Mouse (Mus musculus): ENCODE results near the gene Nsmce3.

The Nsmce3 gene

DNA sequence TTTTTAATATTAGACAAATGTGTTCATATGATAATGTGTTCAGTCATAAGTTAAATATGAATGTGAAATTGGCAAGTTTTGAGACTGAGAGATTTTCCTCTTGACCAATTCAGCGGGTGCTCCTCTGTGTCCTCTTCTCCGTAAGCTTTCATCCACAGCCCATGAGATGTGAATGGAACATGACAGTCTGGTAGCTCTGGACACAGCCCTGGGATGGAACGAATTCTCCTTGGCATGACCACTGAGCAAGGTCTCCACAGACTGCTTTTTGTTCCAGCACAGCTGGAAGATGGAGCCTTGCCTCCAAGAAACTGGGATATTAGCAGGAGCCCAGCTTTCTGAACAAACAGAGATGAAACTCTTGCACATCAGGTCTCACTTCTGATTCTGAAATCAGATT lies 9.8 kb downstream of the Nsmce3 start:
- no peak for DNase-seq (ENCODE audit: low read depth, low spot score)

DNA sequence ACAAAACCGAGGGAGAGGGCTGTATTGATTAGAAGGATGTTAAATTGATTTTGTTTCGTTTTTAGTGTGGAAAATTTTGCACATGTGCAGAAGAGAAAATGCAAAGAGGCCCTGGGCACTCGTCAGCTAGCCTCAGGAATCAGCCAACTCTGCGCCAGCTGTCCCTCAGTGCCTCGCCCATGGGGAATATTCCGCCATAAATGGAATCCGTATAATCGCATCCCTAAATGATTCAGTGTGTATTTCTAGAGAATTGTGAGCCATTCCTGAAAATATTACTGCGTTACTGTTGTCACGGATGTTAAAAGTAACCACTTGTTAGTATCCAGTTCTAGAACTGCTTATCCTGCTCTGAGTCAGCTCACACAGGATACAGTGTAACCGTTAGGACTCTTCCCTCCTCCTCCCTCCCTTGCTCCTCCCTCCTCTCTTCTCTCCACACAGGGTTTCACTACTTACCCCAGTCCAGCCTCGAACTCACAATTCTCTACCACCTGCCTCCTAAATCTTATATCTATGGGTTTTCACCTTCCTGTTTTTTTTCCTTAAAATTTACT lies 16.2 kb downstream of the Nsmce3 start:
- no peak for DNase-seq (ENCODE audit: low read depth, low spot score)

DNA sequence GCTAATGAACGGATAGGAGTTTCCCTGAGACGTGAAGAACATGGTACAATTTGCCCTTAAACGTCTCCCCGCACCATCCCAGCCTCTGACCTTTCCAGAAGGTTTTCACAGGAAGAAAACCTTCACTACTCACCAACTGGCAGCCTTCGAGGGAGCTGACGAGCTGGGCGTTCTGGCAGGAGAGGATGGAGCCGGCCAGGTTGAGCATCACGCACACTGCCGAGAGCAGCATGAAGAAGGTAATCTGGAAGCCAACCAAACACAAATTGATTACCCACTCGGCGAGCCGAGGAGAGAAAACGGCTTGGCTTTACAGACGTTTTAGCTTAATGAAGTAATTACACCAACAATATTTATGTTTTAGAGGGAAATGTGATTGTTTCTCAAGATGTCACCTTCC lies 16.8 kb downstream of the Nsmce3 start:
- no peak for DNase-seq (ENCODE audit: low read depth, low spot score)

DNA sequence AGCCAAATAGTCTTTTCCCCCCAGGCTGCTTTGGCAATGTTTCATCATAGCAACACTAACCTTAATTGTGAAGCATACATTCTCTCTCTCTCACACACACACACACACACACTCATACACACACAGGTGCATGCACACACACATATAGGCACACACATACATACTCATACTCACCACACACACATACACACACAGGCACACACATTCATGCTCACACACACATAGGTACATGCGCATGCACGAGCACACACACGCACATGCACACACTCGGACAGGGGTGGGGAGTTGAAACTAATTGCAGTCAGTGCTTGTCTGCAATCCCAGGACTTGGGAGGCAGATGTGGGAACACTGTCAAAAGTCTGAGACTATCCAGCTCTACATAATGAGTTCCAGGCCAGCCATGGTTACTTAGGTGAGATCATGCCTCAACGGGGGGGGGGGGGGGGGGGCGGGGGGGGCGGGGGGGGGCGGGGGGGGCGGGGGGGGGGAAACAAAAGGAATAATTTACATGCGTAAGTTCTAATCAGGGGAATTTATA lies 17.3 kb downstream of the Nsmce3 start:
- DNase-seq (ENCODE audit: low read depth, low spot score), result no peak

DNA sequence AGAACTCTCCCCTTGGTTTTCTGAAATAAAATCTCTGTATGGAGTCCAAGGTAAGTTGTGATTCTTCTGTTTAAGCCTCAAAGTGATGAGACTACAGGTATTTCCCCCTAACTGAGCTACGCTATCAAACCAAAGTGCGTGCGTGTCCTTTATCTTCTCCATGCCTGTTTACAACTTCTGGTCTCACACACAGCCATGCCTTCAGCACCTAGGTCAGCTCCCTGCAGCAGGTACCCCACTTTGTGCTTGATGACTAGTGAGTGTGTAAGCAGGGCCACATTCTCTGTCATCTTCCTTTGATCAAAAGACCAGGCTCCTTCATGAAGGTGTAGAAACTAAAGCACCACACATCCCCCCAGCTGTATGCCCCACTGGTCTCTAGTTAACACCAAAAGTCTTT lies 22.0 kb downstream of the Nsmce3 start:
- no peak for DNase-seq (ENCODE audit: low read depth, low spot score)

DNA sequence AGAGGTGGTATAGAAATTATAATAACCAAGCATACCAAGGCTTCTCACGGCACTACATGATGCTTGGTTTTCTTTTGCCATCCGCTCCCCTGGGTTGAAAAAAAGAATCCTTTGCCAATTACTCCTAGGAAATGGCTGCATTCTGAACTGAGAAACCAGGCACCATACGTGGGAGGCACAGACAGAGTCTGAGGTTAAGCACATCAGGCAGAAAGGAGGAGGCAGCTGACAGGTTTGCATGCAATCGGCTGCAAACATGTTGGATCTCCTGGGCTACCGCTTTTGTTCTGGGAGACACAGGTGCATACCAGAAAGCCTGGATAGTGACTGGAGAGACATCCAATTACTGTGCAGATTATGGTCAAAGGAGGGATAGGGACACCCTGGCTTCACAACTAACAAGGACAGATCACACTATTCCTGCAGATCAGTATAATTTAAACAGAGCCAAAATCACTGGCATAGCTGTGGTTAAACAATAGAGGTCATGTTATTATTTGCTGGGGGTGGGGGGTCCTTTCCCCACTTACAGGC lies 25.4 kb downstream of the Nsmce3 start:
- no peak for DNase-seq (ENCODE audit: low read depth, low spot score)

DNA sequence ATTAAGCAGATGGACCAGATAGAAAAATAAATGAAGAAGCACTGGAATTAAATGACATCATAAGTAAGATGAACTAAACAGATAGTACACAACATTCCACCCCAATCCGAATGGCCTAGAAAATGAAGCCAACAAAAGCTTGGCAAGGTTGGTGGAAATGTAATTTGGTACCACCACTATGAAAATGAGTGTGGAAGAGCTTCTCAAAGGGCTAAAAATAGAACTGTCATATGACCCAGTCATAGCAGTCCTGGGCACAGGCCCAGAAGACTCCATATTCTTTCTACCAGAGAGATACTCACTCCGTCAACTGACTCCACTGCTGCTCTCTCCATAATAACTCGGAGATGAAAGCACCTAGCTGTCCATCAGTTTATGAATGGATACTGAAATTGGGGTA lies 26.7 kb downstream of the Nsmce3 start:
- no peak for DNase-seq (ENCODE audit: low read depth, low spot score)

DNA sequence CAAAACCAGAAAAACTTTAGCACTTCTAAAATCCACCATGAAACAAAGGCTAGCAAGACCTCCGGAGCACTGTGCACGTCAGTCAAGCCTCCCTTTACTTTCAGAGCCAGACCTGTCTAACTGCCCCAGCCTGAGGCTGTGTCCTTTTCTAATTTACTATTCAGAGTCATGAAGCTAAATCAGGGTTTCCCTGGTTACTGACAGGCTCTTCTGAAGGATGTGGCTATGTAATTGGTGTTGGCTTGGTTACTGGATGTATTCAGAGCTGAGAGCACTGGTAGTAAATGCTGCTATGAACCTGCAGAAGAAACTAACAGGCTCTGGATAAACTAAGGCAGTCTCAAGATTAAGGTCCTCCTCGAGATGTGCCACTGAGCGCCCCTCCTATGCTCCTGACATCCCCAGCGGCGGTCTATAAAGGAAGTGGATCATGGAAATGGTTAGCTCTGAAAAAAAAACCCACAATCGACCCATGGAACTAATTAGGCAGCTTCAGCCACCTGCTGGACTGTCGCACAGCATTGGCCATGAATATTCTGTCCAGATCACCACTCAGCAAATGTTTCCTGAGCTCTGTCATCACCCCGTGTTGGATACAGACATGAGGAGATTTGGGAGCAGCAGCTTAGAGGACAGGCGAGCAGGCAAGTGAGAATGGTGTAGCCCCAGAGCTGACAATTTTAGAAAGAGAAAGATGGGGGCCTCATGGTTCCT lies 31.7 kb downstream of the Nsmce3 start:
- no peak for DNase-seq (ENCODE audit: low read depth, low spot score)

DNA sequence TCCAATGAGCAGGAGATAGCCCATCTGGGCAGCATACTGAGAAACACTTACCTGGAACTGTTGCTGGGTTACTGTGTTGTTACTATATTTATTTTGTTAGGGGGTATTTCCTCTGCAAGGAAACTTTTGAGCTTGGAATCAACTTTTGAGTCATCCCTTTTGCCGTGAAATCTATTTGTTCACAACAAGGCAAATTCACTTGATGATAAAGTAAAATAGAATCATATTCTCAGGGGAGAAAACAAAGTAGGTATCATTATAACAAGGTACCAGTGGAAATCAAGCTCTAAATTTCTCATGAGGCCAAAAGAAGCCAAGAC lies 32.3 kb downstream of the Nsmce3 start:
- no peak for DNase-seq (ENCODE audit: low read depth, low spot score)

DNA sequence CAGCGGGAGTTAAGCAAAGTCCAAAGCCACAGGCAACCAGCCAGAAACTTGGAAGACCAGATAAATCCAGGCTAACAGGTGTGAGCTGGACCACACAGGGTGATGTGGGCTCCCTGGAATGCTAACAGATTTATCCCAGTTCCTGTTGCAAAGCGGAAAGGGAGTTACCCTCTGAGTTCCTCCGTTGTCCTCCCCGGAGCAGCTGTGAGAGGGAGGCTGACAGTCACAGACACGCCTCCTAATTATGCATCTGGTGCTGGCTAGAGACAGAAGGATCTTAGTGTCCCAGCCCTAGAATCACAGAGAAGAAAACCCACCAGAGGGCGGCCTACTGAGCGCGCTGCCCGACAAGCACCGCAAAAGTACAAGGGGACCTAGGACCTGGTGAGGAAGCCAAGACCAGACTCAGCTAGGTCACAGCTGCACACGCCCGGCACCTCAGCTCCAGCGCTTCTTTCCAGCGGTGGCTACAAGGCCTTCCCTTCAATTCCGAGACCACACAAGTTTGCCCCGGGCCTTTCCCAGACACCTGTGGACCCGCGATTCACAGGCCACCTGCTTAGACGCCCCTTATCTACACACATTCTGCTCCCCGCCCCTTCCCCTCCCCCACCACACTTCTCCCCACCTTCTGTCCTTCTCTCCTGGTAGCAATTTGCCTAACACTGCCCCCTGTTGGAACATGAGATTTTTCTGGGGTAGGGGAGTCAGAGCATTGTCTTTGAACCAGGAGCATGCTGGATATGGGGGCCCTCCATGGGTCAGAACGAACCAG lies 32.8 kb downstream of the Nsmce3 start:
- no peak for DNase-seq (ENCODE audit: low read depth, low spot score)

DNA sequence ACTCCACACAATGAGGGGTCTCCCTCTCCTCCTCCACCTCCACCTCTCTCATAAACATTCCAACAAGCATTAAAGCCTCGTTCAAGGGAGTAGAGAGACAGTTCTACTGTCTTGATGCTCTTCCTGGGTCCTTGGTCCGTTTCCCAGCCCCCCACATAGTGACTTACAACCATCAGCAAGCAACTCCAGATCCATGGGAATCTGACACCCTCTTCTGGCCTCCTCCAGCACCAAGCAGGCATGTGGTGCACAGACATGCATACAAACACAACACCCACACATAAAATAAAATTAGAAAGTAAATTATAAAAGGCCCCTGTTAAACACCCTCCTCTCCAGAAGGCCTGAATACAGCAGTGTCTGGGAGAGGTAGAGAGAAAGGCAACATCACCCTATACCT lies 33.5 kb downstream of the Nsmce3 start:
- no peak for DNase-seq (ENCODE audit: low read depth, low spot score)

DNA sequence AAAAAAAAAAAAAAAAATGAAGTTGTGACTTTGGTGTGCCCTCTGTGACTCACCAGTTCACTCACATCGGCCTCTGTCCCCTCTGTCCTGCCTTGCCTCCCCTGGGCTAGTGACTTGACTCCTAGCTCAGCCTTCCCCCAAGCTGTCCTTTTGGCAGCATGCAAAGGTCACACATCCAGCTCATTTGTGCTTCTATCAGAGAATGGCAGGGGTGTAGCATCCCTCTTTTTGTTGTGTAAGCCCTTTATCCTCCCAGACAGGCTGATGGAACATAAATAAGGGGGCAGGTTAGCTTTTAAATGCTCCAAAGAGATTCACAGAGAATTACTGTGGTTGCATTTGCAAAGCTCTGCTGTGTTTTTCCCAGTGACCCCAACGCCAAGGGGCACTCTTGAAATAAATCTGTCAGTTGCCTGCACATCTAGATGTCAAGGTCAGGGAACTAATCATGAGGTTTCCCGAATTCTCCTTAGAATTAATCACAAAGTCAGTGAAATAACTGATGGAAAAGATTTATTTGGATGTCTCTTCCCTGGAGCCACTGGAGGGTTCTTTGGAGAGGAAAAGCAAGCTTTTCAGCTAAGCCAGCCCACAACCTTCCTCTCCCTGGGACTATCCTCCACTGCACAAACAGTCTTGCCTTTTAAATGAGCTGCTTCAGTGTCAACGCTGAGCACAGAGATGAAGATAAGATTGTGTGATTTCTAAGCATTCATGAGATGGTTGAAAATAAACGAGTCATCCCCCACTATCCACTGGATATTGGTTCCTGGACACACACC lies 42.4 kb downstream of the Nsmce3 start:
- no peak for DNase-seq (ENCODE audit: low read depth, low spot score)

DNA sequence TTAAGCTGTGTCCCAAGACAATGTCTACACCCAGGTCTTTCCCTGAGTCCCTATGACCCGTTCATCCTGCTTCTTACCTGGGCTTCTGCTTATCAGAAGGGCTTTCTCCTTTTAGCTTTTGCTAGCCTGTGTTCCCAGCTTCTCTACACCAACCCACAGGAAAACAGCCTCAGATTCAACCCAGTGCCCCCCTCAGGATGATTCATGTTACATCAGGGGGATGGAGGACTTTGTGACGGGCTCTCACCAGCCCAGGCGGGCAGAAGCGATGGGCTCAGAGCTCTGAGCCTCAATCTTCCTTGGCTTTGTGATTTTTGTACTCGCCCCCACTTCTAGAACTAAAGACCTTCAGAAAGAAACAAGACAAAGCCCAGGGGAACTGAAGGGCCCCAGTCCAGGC lies 51.7 kb downstream of the Nsmce3 start:
- no peak for DNase-seq (ENCODE audit: low read depth, low spot score)

DNA sequence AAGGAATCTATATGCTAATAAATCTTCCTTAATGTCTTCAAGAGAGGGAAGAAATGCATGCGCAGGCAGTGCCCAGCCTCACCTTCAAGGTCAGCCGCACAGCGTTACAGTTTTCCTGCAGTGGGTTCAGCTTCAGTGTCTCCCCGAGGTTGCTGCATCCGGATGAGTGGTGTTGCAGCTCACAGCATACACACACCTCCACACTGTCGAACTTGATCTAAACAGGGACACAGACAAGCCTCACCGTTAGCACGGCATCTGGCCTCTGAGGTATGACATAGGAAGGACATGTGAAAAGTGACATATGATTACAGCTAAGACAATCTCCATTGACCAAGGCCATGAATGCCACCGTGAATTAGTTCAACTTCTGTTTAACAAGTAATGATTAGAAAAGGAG lies 53.1 kb downstream of the Nsmce3 start:
- DNase-seq (ENCODE audit: low read depth, low spot score), result no peak
